Comparison of ENCODE assay signal across 20 mouse cellular contexts in genomic region chr4:127328378-127328777, GRCm38 (mm10). TPM values are rescaled to one million over a fixed set of nuclear protein-coding genes. Genes with fewer than 3 reads are reported as not detected.
"Had no signal": no experiment of that assay in that cellular context is flagged by ENCODE, and none has a peak within 500 bp of the region (broad histone marks: within the 10 kb centered on the region; RNA-seq: fewer than 3 reads in every experiment).

No protein-coding gene starts in this region.

- H3K27ac ChIP-seq: kidney, embryonic 15.5 days; limb, embryonic 12.5 days; limb, embryonic 15.5 days; liver, embryonic 14.5 days; macrophage; midbrain, embryonic 12.5 days; midbrain, embryonic 15.5 days; neural tube, embryonic 13.5 days; stomach, postnatal 0 days had no signal

- H3K9ac ChIP-seq: kidney, embryonic 15.5 days; limb, embryonic 12.5 days; limb, embryonic 15.5 days; liver, embryonic 14.5 days; liver, postnatal 0 days; lung, embryonic 14.5 days; midbrain, embryonic 12.5 days; midbrain, embryonic 15.5 days; neural tube, embryonic 13.5 days had no signal

- H3K9me3 ChIP-seq: kidney, embryonic 15.5 days; limb, embryonic 12.5 days; limb, embryonic 15.5 days; midbrain, embryonic 12.5 days; midbrain, embryonic 15.5 days; neural tube, embryonic 13.5 days had no signal

- H3K36me3 ChIP-seq: kidney, embryonic 15.5 days; limb, embryonic 12.5 days; limb, embryonic 15.5 days; midbrain, embryonic 12.5 days; midbrain, embryonic 15.5 days; neural tube, embryonic 13.5 days had no signal

- DNase-seq: kidney, adult 8-10 months; kidney, postnatal 10 days; kidney, postnatal 4 days; left cerebral cortex, postnatal 4 days; liver, postnatal 0 days; lung, embryonic 14.5 days; thymus, adult 2 months; thymus, postnatal 14 days; thymus, postnatal 4 days had no signal

- H3K4me3 ChIP-seq: kidney, embryonic 15.5 days; limb, embryonic 12.5 days; limb, embryonic 15.5 days; midbrain, embryonic 12.5 days; midbrain, embryonic 15.5 days; neural tube, embryonic 13.5 days had no signal

RNA-seq across cellular contexts. Expression of gene Gjb3, which starts 2.3 kb away (rescaled TPM):
- polyA plus RNA-seq: macrophage; midbrain, embryonic 15.5 days; neural tube, embryonic 13.5 days had no signal

RNA-seq across cellular contexts. Expression of gene Gja4, which starts 14.5 kb away (rescaled TPM):
- polyA plus RNA-seq: macrophage had no signal

RNA-seq across cellular contexts. Expression of gene Gjb4, which starts 25.5 kb away (rescaled TPM):
- polyA plus RNA-seq: limb, embryonic 12.5 days; liver, embryonic 11.5 days; liver, embryonic 14.5 days; liver, postnatal 0 days; lung, embryonic 14.5 days; macrophage; midbrain, embryonic 12.5 days; neural tube, embryonic 13.5 days; stomach, embryonic 14.5 days had no signal

RNA-seq across cellular contexts. Expression of gene Gjb5, which starts 29.6 kb away (rescaled TPM):
- polyA plus RNA-seq: macrophage had no signal
